Mouse (Mus musculus) liver, embryonic 11.5 days (tissue): ENCODE measurements at regions not wholly inside any gene's neighbourhood (a gene's known extent, or its start where the extent isn't known, plus 50 kb on each side); places are given as distances from the start of the nearest gene placed in this dataset.

Source experiments
- ATAC-seq: fragments of 200-750 bp; cut with Nextera tagmentation; replicated peaks from 2 replicates; pipeline ENCODE4 v1.8.0; 2017; ENCODE audit warnings: moderate number of reproducible peaks, mild to moderate bottlenecking, moderate TSS enrichment, moderate library complexity; ENCODE audit not compliant: low FRiP score
- DNase-seq: peaks from one replicate; pipeline ENCODE4 v3.0.0-alpha.2; 2017; ENCODE audit warnings: low spot score
- H3K27ac ChIP-seq: fragments of 300-500 bp; sonication (generic); 2 replicates; pipeline ENCODE4 v1.5.1; 2014; ENCODE audit warnings: mild to moderate bottlenecking, low read depth, low read length, control low read depth
- H3K27me3 ChIP-seq: fragments of 300-500 bp; sonication (generic); replicated peaks from 2 replicates; pipeline ENCODE4 v1.6.1; 2014; ENCODE audit warnings: low read length, mixed read lengths; ENCODE audit not compliant: control insufficient read depth, insufficient read depth
- H3K36me3 ChIP-seq: fragments of 300-500 bp; sonication (generic); 2 replicates; pipeline ENCODE4 v1.6.1; 2014; ENCODE audit warnings: mild to moderate bottlenecking, low read length, moderate library complexity, mixed read lengths; ENCODE audit not compliant: control insufficient read depth, insufficient read depth
- H3K4me1 ChIP-seq: fragments of 300-500 bp; sonication (generic); replicated peaks from 2 replicates; pipeline ENCODE4 v1.6.1; 2014; ENCODE audit warnings: low read length, mixed read lengths; ENCODE audit not compliant: control insufficient read depth, insufficient read depth
- H3K4me2 ChIP-seq: fragments of 300-500 bp; sonication (generic); 2 replicates; pipeline ENCODE4 v1.6.1; 2014; ENCODE audit warnings: mild to moderate bottlenecking, control low read depth, moderate library complexity
- H3K4me3 ChIP-seq: fragments of 300-500 bp; sonication (generic); 2 replicates; pipeline ENCODE4 v1.5.1; 2014; ENCODE audit warnings: low read depth, low read length, control low read depth
- H3K9ac ChIP-seq: fragments of 300-500 bp; sonication (generic); 2 replicates; pipeline ENCODE4 v1.6.1; 2014; ENCODE audit warnings: low read depth, low read length, control low read depth
- H3K9me3 ChIP-seq: fragments of 300-500 bp; sonication (generic); 2 replicates; pipeline ENCODE4 v1.6.1; 2016; ENCODE audit warnings: low read length, inconsistent platforms, mixed read lengths; ENCODE audit not compliant: control insufficient read depth
- WGBS: fragments of 180-500 bp; shearing (Covaris S2); extraction: QIAGEN DNeasy Blood & Tissue Kit; methylation state at CpG from one replicate; pipeline ENCODE4 v1.1.7; 2014; 5-methylcytosine and 5-hydroxymethylcytosine counted together

GRCm38 (mm10) chr7:111362646-111363045 lies 279.8 kb upstream of the Eif4g2 start:
- ATAC-seq = no peak
- 85% methylated on average over 4 of the region's 4 CpGs for WGBS
- Histone ChIP-seq H3K27me3 (no peaks in the 10 kb centered on the region), H3K4me2 (no peak overlapping the region), H3K4me3 (no peak overlapping the region), H3K4me1 (no peaks in the 10 kb centered on the region), H3K36me3 (no peaks in the 10 kb centered on the region), H3K9ac (no peak overlapping the region), H3K27ac (no peak overlapping the region), H3K9me3 (no peaks in the 10 kb centered on the region)
- no peak for DNase-seq

GRCm38 (mm10) chr7:111355088-111355656 lies 272.3 kb upstream of the Eif4g2 start:
- no peaks in the 10 kb centered on the region for H3K36me3 ChIP-seq
- WGBS = 28% methylated on average over 2 of the region's 2 CpGs
- DNase-seq (no peak), ATAC-seq (no peak)
- no peaks in the 10 kb centered on the region for H3K27me3 ChIP-seq
- H3K27ac ChIP-seq = no peak overlapping the region
- H3K9me3 ChIP-seq = no peaks in the 10 kb centered on the region
- H3K4me3 ChIP-seq = no peak overlapping the region
- no peaks in the 10 kb centered on the region for H3K4me1 ChIP-seq
- H3K4me2 ChIP-seq = no peak overlapping the region
- no peak overlapping the region for H3K9ac ChIP-seq

- Histone ChIP-seq H3K9ac (no peak overlapping the region), H3K27ac (no peak overlapping the region), H3K36me3 (no peaks in the 10 kb centered on the region), H3K9me3 (no peaks in the 10 kb centered on the region), H3K4me3 (no peak overlapping the region), H3K4me2 (no peak overlapping the region), H3K4me1 (no peaks in the 10 kb centered on the region), H3K27me3 (no peaks in the 10 kb centered on the region)
- DNase-seq = no peak
- no peak for ATAC-seq
- WGBS = 80% methylated on average over 4 of the region's 4 CpGs
These were observed 271.2 kb upstream of the Eif4g2 start for GRCm38 (mm10) chr7:111354066-111354465.

GRCm38 (mm10) chr7:111352176-111352575 lies 269.3 kb upstream of the Eif4g2 start:
- ATAC-seq (no peak), DNase-seq (no peak)
- no peak overlapping the region for H3K27ac ChIP-seq
- no peaks in the 10 kb centered on the region for H3K27me3 ChIP-seq
- H3K4me1 ChIP-seq = no peaks in the 10 kb centered on the region
- no peaks in the 10 kb centered on the region for H3K9me3 ChIP-seq
- H3K4me3 ChIP-seq = no peak overlapping the region
- no peaks in the 10 kb centered on the region for H3K36me3 ChIP-seq
- no peak overlapping the region for H3K4me2 ChIP-seq
- WGBS = 94% methylated on average over 2 of the region's 2 CpGs
- H3K9ac ChIP-seq = no peak overlapping the region

GRCm38 (mm10) chr7:111345117-111345516 lies 262.3 kb upstream of the Eif4g2 start:
- H3K9me3 ChIP-seq = no peaks in the 10 kb centered on the region
- no peaks in the 10 kb centered on the region for H3K4me1 ChIP-seq
- WGBS = 57% methylated on average over 1 of the region's 1 CpGs
- no peak overlapping the region for H3K27ac ChIP-seq
- no peak overlapping the region for H3K9ac ChIP-seq
- ATAC-seq (no peak), DNase-seq (no peak)
- no peaks in the 10 kb centered on the region for H3K36me3 ChIP-seq
- no peak overlapping the region for H3K4me2 ChIP-seq
- H3K27me3 ChIP-seq = no peaks in the 10 kb centered on the region
- no peak overlapping the region for H3K4me3 ChIP-seq

GRCm38 (mm10) chr7:111337053-111337452 lies 254.2 kb upstream of the Eif4g2 start:
- ATAC-seq = no peak
- WGBS = 53% methylated on average over 3 of the region's 3 CpGs
- H3K4me3 ChIP-seq = no peak overlapping the region
- no peaks in the 10 kb centered on the region for H3K36me3 ChIP-seq
- H3K27me3 ChIP-seq = no peaks in the 10 kb centered on the region
- no peak overlapping the region for H3K4me2 ChIP-seq
- no peak overlapping the region for H3K27ac ChIP-seq
- no peaks in the 10 kb centered on the region for H3K9me3 ChIP-seq
- H3K4me1 ChIP-seq = no peaks in the 10 kb centered on the region
- no peak overlapping the region for H3K9ac ChIP-seq
- no peak for DNase-seq

- no peak overlapping the region for H3K9ac ChIP-seq
- no peaks in the 10 kb centered on the region for H3K27me3 ChIP-seq
- no peaks in the 10 kb centered on the region for H3K4me1 ChIP-seq
- no peak overlapping the region for H3K27ac ChIP-seq
- DNase-seq (no peak), ATAC-seq (no peak)
- H3K4me3 ChIP-seq = no peak overlapping the region
- H3K4me2 ChIP-seq = no peak overlapping the region
- H3K36me3 ChIP-seq = no peaks in the 10 kb centered on the region
- no peaks in the 10 kb centered on the region for H3K9me3 ChIP-seq
- WGBS = 75% methylated on average over 6 of the region's 6 CpGs
These were observed 240.1 kb upstream of the Eif4g2 start for GRCm38 (mm10) chr7:111322901-111323300.

GRCm38 (mm10) chr7:111319917-111320316 lies 237.1 kb upstream of the Eif4g2 start:
- Histone ChIP-seq H3K27ac (no peak overlapping the region), H3K27me3 (no peaks in the 10 kb centered on the region), H3K9ac (no peak overlapping the region), H3K4me2 (no peak overlapping the region), H3K4me1 (no peaks in the 10 kb centered on the region), H3K9me3 (no peaks in the 10 kb centered on the region), H3K36me3 (no peaks in the 10 kb centered on the region), H3K4me3 (no peak overlapping the region)
- WGBS = 56% methylated on average over 1 of the region's 1 CpGs
- ATAC-seq (no peak), DNase-seq (no peak)

- Histone ChIP-seq H3K27me3 (no peaks in the 10 kb centered on the region), H3K27ac (no peak overlapping the region), H3K9ac (no peak overlapping the region), H3K36me3 (no peaks in the 10 kb centered on the region), H3K4me3 (no peak overlapping the region), H3K9me3 (no peaks in the 10 kb centered on the region), H3K4me1 (no peaks in the 10 kb centered on the region), H3K4me2 (no peak overlapping the region)
- ATAC-seq (no peak), DNase-seq (no peak)
- 68% methylated on average over 2 of the region's 2 CpGs for WGBS
These were observed 233.7 kb upstream of the Eif4g2 start for GRCm38 (mm10) chr7:111316479-111316990.
